Mouse (Mus musculus) right cerebral cortex, postnatal 36 days (tissue): ENCODE measurements around the gene Pilrb2.

Experiments used
- DNase-seq, 2 experiments: peaks; one replicate each; pipeline ENCODE4 v3.0.0; 2022; ENCODE audit warnings: low spot score in 2 of 2, mixed read lengths in 1 of 2

Pilrb2 gene

GRCm38 (mm10) chr5:137833500-137833899 is 38.1 kb downstream of the Pilrb2 start:
- DNase-seq = no peak

- DNase-seq = no peak
Measured at GRCm38 (mm10) chr5:137831506-137831905, 40.1 kb downstream of the Pilrb2 start.

- no peak for DNase-seq
Measured at GRCm38 (mm10) chr5:137831106-137831505, 40.5 kb downstream of the Pilrb2 start.

GRCm38 (mm10) chr5:137830238-137830637 is 41.4 kb downstream of the Pilrb2 start:
- no peak for DNase-seq

GRCm38 (mm10) chr5:137828694-137829093 is 42.9 kb downstream of the Pilrb2 start:
- no peak for DNase-seq

GRCm38 (mm10) chr5:137826421-137826820 is 45.2 kb downstream of the Pilrb2 start:
- no peak for DNase-seq

- DNase-seq = no peak
Measured at GRCm38 (mm10) chr5:137825971-137826370, 45.6 kb downstream of the Pilrb2 start.

GRCm38 (mm10) chr5:137825030-137825429 is 46.6 kb downstream of the Pilrb2 start:
- no peak for DNase-seq

- no peak for DNase-seq
Measured at GRCm38 (mm10) chr5:137823455-137824045, 48.1 kb downstream of the Pilrb2 start.

- DNase-seq = no peak
Measured at GRCm38 (mm10) chr5:137822602-137823001, 49.0 kb downstream of the Pilrb2 start.

GRCm38 (mm10) chr5:137822126-137822525 is 49.5 kb downstream of the Pilrb2 start:
- DNase-seq = no peak

GRCm38 (mm10) chr5:137817466-137818222 is 54.0 kb downstream of the Pilrb2 start:
- DNase-seq = no peak
